Mouse (Mus musculus) brain, embryonic 14.5 days (tissue): ENCODE measurements around the gene Msh3. TPM values are rescaled to one million over a fixed set of nuclear protein-coding genes. Genes with fewer than 3 reads are reported as not detected.
"Not testable (repeated sequence)": the region's sequence is repeated elsewhere in the genome, so short reads cannot be mapped to it uniquely, and the experiment has no call there.

Experiments
- DNase-seq: peaks from one replicate; pipeline ENCODE4 v3.0.0-alpha.2; 2011; ENCODE audit warnings: low read depth
- CTCF ChIP-seq: fragments of 200-500 bp; IDR thresholded peaks from 2 replicates; pipeline ENCODE4 v1.5.1; 2012; ENCODE audit warnings: inconsistent platforms, mild to moderate bottlenecking, moderate library complexity, borderline replicate concordance; ENCODE audit not compliant: insufficient read depth, insufficient read length; ENCODE audit errors: extremely low read depth
- POLR2A ChIP-seq: fragments of 200-500 bp; IDR thresholded peaks from 2 replicates; pipeline ENCODE4 v1.6.1; 2012; ENCODE audit warnings: mild to moderate bottlenecking, inconsistent platforms, borderline replicate concordance; ENCODE audit not compliant: poor library complexity, insufficient read depth, insufficient read length, severe bottlenecking; ENCODE audit errors: extremely low read depth
- polyA plus RNA-seq: library from polyadenylated mRNA; depleted of rRNA; stranded (reverse); fragments of >200 nt; gene quantifications from 2 replicates; pipeline ENCODE4 v1.2.3, GENCODE M21; 2012; rRNA removed

The Msh3 gene
- 20.9 and 22.8 TPM in 2 replicates for polyA plus RNA-seq

GRCm38 (mm10) chr13:92354456-92355271 is at the start of gene Msh3, which contains the start of gene Dhfr:
Gene Msh3 (minus strand): TSS chr13:92355003.
Gene Dhfr (plus strand): TSS chr13:92354726.
- DNase-seq, result peak; percentile 100
- TF ChIP-seq POLR2A (peak; percentile 89), CTCF (peak; percentile 81)

GRCm38 (mm10) chr13:92403496-92403895 is 48.7 kb upstream of the Msh3 start:
- DNase-seq, result no peak
- TF ChIP-seq CTCF, result no peak
- TF ChIP-seq POLR2A, result no peak

GRCm38 (mm10) chr13:92402063-92402462 is 47.3 kb upstream of the Msh3 start:
- no peak for TF ChIP-seq POLR2A
- TF ChIP-seq CTCF, result no peak
- DNase-seq, result no peak

GRCm38 (mm10) chr13:92398491-92399384 is 43.9 kb upstream of the Msh3 start:
- DNase-seq, result peak; percentile 35
- TF ChIP-seq POLR2A (no peak), CTCF (no peak)

- TF ChIP-seq POLR2A, result no peak
- TF ChIP-seq CTCF, result no peak
- peak; percentile 13 for DNase-seq
Measured at GRCm38 (mm10) chr13:92393047-92393661, 38.4 kb upstream of the Msh3 start.

- TF ChIP-seq POLR2A (no peak), CTCF (no peak)
- DNase-seq, result no peak
Measured at GRCm38 (mm10) chr13:92387367-92387766, 32.6 kb upstream of the Msh3 start.

- DNase-seq, result not testable (repeated sequence)
Measured at GRCm38 (mm10) chr13:92371466-92371865, 16.7 kb upstream of the Msh3 start.

GRCm38 (mm10) chr13:92370811-92371210 is 16.0 kb upstream of the Msh3 start:
- no peak for DNase-seq
- no peak for TF ChIP-seq POLR2A
- TF ChIP-seq CTCF, result no peak

GRCm38 (mm10) chr13:92365312-92365711 is 10.5 kb upstream of the Msh3 start:
- peak; percentile 26 for DNase-seq
- TF ChIP-seq CTCF, result no peak

- TF ChIP-seq POLR2A (no peak), CTCF (no peak)
- DNase-seq, result no peak
Measured at GRCm38 (mm10) chr13:92361609-92362008, 6.8 kb upstream of the Msh3 start.

- TF ChIP-seq POLR2A (no peak), CTCF (no peak)
Measured at GRCm38 (mm10) chr13:92357644-92358043, 2.8 kb upstream of the Msh3 start.

GRCm38 (mm10) chr13:92356376-92356775 is 1.6 kb upstream of the Msh3 start:
- TF ChIP-seq CTCF (no peak), POLR2A (no peak)
- no peak for DNase-seq

More at GRCm38 (mm10) chr13:92357644-92358043, 2.8 kb upstream of the Msh3 start:
- DNase-seq, result peak; percentile 58

- DNase-seq, result no peak
- TF ChIP-seq POLR2A, result no peak
- no peak for TF ChIP-seq CTCF
Measured at GRCm38 (mm10) chr13:92355272-92355643, 455 bp upstream of the Msh3 start.
